Mouse (Mus musculus): ENCODE data around the gene Lipe.
"Not testable (repeated sequence)": the region's sequence is repeated elsewhere in the genome, so short reads cannot be mapped to it uniquely, and the experiment has no call there.

Gene Lipe

DNA sequence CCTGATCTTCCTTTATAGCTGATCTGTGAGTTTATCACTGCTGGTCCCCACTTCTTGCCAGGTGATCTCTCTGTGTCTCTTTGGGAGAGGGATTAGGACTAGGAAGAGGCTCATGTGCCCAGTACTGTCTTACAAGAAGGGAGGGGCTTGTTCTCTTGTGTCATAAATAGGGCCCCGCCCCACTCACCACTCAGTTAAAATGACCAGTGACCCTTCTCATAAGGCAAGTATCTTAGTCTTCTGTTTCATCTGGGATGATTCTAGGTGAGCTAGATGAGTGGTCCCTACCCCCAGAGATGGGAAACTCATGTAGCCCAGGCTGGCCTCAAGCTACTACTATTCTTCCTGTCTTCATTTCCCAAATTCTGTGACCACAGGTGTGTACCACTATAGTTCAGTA, at the start of gene Lipe:
Lipe (minus strand) TSS at position 101 of the 400 bp plus-strand sequence.
- DNase-seq = no peak

DNA sequence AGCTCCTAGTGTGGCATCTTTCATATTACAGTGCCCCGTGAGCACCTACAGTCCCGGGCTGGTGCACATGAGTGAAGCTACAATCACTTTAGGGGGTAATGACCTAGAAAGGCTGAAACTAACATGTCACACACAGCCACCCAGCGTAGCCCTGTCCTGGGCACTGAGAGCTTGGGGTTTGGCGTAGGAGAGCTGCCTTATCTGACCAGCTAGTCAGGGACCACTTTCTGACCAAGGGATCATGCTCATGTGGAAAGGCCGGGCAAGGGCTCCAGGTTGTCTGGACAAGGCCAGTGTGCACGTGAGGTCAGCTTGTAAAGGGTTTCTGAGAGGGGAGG, 42.3 kb upstream of the Lipe start:
- peak; percentile 27 for DNase-seq

DNA sequence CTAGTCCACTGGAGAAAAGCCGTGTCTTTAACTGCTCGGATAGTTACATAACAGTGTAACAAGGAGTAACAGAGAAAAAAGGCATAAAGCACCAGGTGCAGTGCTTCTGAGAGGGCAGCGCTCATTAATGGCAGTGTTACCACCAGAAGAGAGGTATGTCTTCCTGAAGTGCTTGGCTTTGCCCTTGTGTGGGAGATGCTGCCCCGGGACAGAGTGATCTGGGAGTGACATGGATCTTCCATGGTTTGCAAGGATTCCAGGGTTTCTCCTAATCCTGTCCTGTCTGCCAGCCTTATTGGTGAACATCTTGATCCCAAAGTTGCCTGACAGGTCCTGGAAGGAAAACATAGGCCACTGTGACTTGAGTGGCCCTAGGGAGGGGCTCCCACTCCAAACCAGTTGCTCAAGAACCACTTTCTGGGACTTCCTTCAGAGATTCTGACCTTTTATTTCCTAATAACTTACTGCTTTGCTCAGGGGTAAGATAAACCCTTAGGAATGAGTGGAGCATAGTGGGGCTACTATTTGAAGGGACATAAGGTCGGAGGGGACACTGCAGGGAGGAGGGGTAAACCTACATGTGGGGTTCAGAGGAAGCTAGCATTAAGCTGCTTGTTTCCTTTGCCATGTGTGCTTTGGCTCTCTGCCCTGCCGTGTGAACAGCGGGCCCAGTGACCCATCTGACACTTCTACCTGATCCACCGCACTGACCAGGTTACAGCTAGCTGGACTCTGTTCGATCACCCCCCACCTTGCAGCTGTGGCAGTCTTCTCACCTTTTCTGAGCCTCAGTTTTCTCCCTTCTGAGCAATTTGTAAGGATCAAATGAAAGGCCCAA, 41.7 kb upstream of the Lipe start:
- peak; percentile 47 for DNase-seq

DNA sequence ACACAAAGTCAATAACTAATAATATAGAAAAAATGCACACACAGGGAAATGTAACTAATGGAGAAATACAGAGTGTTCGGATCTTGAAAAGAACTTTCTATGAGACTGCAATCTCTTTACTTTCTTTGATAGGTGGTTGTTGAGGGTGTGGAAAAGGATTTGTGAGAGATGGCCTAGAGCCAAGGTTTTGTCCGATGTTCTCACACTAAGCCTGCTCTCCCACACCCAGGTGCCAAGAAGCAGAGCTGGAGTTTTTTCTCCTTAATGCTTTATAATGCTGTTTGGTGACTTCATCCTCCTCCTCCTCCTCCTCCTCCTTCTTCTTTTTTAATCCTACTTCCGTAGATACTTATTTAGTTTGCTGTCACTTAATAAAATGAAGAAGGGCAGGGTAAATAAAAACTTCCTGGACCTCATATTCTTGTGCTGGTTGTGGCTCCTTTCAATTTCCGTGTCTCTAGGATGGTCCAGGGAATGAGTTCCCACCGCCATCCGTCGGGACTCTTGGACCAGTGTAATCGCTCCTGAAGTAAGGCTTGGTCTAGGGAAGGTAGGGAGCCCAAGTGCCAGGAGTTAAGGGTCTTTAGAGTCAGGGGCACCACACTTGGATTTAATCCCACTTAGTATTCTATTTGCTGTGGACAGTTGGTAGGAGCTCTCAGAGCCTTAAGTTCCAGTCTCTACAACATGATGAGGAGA, 40.8 kb upstream of the Lipe start:
- no peak for DNase-seq

DNA sequence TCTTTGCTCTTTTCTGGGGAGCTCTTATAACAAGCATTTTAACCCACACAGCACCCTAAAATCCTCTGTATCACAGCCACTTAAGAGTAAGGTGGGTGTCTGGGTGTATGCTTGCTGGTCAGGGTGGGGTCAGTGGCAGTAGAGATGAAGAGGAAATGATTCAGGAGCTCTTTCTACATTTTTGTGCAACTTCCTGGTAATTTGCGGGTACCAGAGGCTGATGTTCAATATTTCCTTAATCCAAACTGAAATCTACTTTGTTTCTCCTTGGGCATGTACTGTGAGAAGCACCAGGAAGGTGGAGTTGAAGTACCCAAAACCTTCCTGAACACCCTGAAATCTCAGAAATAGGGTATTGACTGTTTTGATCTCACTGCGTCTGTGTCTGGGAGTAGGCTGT, 38.2 kb upstream of the Lipe start:
- DNase-seq = no peak

DNA sequence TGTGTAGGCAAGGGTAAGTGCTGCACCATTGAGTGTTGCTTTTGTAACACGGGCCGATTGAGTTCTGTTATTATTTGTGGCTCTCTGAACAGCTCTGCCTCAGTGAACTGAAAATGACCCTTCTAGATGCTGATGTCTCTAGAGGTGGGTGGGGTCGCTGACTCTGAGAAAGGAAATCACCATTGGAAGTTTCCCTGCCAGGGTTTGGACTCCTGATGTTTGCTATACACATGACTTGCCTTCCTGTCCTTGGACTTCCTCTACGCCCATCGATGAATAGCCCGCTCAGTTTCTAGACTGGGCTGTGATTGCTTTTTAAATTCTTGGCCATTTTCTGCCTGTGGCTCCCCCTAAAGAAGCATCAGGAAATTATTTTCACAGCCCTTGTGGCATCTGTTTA, 37.7 kb upstream of the Lipe start:
- DNase-seq = no peak

DNA sequence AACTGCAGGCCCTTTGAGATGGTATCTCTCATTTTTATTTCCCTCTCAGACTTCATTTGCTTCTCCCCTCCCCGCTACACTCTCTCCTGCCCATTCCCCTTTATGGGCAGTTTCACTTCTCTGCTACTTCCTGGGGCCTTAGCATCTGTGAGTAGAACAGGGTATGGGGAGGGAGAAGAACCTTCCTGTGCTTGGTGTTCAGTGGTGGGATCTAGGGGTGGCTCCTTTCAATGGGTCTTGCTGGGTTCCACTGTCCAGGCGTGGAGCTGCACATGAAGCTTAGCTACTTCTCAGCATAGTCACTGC, 37.0 kb upstream of the Lipe start:
- no peak for DNase-seq

DNA sequence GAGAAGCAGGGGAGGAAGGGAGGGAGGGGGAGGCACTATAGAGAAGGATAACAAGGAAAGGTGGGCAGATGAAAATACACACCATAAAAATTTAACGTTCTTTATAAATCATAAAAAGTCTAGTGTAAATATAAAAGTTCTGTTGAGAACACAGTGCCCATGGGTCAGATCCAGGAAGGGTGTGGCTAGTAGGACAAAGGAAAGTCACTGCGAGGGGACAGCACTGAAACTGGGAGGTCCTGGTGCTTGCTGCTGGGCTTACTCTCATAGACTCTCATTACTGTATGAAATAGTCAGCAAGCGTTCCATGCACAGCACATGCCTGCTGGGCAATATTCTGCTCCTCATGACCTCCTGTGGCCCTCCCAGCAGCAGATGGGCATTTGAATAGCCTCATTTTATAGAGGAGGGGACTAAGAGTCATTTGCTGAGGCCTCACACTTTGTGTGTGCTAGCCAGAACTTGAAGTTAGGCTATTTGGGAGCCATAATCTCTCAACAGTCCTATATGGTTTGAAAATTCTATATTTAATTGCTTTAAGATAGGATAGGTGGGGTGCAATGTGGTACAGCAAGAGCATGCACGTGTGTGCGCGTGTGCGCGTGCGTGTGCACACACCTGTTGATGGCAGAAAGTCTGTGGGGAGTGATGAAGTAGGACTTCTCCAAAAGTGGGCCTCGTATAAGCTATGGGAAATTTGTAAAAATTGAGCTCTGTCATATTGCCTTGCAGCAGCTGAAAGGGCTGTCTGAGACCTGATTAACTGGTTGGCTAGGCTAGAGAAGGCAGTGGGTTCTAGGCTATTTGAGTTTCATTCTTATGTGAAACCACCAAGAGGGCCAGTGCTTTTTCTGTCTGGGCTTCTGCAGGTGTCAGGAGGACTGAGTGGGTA, 36.4 kb upstream of the Lipe start:
- DNase-seq = no peak

DNA sequence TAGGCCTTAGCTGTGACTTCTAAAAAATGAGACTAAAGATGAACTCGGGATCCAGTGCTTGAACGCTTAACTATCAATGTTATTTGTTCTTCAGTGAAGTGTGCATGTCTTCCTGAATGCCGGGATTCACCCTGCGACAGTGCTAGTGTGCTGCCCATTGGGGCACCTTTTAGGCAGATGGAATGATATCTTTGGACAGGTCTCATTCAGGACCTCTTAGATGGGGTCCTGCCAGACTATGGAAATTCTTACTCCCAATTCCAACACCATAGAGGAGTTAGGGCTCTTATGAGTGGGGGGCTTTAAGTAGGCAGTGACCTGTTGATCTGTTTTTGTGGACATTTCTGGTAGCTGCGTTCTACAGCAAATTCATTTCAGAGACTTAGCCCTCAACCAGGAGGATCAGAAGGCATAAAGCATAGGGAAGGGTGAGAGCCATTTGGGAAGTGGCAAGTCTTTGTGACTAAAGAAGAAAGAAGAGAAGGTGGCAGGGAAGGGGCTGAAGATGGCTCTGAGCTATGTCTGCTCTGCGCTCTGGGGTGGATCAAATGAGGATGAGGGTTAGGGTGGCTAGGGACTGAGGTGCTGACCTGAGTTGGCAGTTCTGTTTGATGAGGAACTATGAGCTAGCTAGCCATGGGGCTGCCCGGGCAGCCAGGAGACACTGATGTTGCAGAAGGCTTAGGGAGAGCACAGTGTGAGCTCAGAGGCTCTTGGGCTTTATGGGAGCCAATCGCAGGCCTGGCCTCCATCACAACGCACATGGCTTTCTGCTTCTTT, 35.5 kb upstream of the Lipe start:
- no peak for DNase-seq

DNA sequence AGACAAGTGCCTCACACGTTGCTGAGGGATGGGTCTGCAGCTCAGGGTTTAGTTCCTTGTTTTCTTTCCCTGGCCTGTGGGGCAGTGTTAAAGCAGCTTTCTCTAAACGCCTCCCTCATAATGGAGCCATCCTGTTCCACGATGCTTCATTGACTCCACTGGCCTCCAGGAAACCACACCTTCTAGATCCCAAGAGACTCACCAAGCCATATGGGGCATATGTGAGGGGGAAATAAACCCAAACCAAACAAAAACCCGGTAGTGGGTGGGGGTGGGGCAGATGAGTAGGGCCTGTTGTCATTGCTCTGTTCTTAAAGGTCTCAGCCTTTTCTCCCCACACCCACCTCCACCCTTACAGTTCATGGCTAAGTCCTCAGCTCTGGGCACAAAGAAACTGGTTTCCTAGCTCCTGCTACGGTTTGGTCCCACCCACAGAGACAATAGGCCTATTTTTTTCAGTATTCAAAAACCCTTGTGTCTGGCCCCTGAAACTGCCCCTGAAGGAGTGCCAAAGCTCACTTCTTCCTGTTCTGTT, 34.6 kb upstream of the Lipe start:
- no peak for DNase-seq

DNA sequence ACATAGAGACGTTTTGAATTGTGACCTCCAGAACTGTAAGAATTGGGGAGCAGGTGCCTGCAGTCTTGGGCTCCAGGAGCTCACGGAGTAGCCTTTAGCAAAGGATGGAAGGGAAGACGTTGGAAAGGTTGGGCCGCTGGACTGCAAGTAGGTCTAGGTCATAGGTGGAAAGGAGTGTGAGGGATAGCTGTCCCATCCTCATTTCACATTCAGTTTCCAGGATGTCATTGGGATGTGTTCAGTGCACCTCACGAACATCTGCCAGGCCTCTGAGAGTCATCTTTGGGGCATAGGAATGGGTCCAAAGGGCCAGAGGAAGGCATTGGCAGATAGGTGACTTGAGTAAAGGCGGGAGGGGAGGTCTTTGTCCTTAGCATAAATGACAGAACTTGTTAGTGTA, 33.9 kb upstream of the Lipe start:
- no peak for DNase-seq

DNA sequence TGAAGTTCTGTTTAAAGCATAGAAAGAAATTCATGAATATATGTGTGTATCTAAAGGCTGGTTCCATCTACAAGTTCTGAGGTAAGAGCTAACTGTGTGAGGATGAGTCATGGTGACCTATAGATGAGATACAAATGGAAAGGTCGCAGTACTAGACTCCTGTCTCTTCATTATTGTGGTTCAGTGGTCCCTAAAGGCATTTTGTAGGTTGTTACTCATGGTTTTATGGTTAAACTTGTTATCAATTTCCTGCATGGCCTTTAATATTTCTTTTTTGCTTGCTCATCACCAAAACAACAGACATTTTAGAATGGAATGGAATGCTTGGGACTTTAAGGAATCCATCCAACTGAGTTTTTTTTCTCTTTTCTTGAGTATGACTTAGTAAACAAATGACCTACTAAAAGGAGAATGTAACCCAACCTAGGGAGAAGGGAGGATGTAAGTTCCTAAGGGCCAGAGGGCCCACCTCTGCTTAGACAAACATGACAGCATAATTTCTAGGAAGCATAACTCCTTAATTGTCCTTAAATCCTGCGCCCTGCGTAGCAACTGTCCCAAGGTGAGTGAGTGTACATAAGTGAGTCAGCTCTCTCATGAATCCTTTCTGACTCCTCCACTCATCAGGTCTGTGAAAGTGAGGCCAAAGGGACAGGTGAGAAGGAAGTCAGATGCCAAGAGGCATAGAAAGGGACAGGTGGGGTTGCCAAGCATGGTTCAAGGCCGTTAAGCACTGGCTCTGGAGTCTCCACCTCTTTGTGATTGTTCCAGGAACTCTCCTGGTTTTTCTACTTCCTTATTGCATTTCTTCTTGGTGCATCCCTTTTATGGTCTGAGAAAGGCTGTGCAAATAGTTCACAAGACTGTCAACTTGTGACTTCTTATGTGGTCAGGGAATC, 31.6 kb upstream of the Lipe start:
- DNase-seq = no peak

DNA sequence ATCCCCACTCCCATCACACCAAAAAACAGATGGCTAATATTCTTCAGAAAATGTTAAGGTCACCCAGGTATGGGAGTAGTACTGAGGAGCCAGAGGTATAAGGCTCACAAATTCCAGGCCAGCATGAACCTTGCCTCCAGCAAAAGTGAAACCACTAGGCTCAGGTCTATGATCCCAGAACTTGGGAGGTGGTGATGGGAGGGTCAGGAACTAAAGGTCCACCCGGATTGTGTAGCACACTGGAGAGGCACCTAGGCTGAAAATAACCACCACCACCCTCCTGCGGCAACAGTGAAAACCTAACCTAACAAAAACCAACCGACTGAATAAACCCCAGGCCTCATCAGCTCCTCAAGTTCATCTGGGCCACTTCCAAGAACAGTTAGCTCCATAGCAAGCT, 29.8 kb upstream of the Lipe start:
- no peak for DNase-seq

DNA sequence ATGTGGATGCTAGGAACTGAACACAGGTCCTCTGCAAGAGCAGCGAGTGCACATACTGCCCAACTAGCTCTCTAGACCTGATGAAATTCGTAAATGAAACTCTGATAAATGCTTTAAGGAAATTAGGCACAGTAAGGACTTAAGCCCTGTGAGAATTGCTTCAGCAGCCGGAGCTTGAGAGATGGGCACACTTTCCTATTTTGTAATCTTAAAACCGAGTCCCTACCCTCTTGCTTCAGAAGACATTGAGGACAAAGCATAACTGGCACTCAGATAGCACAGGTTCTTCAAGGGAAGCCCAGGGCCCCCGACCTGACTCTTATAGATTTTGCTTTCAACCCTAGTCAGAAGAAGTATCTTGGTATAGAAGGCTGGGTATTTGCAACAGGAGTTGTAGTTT, 28.6 kb upstream of the Lipe start:
- no peak for DNase-seq

DNA sequence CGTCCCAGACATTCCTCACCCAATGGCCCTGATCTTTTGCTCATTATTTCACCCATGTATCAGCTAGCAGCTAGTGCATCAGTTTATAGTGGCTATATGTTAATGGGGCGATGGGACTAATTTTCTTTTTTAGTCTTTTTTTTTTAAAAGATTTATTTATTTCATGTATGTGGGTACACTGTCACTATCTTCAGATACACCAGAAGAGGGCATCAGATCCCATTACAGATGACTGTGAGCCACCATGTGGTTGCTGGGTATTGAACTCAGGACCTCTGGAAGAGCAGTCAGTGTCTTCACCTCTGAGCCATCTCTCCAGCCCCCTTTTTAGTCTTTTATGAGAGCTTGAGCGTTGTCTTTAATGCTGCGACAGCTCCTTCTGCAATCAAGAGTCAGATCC, 27.9 kb upstream of the Lipe start:
- DNase-seq = not testable (repeated sequence)

DNA sequence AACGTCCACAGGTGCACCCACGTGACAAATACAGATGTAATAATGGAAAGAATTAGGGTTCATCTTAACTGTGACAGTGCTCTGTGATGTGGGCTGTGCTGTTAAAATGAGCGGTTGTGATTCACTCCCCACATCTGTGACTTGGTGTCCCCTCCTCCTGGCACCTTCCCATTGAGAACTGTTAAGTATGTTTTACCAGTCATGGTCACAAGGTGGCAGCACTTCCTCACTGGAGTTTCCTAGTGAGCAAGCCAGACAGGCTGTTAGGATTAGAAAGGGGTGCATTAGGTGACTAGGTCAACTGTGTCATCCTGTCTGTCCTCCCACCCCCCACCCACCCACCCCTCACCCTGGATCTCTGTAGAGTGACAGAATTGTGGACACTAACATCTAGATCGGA, 25.9 kb upstream of the Lipe start:
- DNase-seq = peak; percentile 84

DNA sequence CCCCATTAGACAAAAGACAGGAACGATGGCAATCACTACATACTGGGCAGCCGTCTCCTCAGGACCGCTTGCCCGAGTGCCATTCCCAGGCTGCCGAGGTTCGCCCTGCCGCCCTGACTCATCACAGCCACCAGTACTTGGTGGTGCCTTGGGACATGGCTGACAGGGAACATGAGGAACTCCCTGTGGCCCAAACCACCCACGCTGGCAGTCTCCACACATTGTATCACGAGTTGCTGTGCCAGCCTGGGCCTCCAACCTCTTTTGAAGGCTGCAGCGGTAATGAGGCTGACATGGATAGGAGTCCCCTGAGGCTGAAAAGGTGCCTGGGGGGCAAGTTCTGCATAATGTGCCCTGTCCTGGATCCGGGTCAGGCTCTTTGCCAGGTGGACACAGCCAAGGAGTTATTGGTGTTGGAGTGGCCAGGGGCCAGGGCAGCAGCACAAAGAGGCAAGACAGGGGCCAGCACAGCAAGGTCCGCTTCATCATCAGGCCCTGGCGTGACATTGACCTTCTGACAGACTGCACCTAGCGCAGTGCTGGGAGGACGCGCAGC, 23.9 kb upstream of the Lipe start:
- no peak for DNase-seq

DNA sequence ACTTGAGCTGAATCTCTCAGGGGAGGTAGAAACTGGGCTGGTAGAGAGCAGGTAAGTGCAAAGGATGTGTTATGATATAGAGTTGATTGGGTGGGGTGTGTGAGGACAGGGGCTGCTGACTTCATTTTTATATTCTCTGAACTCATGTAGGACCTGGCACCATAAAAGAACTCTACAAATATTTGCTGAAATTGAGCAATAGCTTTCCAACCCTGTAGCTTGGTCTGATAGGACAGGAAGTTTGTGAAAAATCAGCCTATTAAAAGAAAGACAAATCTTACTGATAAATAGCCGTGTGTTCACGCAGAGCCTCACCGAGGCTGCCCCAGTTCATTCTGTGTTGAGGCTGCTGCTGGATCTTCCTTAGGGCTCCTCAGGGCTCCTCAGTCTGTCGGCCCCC, 21.4 kb upstream of the Lipe start:
- DNase-seq = no peak

DNA sequence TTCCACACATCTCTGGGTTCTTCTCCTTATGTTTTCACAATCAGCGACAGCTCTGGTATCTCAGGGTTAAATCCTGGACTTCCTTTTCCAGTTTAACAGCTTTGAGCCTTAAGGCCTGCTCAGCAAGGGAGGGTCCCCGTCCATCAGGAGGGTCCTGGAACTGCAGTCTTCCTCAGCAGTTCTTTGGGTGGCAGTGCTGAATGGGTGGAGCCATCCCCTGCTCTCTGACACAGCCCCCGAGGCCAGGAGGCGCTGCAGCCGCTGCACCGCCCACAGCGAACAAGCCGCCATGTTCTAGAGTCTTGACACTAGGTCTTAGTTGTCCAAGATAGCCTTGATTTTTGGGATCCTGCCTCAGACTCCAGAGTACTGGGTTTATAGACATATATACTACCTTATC, 21.0 kb upstream of the Lipe start:
- no peak for DNase-seq

DNA sequence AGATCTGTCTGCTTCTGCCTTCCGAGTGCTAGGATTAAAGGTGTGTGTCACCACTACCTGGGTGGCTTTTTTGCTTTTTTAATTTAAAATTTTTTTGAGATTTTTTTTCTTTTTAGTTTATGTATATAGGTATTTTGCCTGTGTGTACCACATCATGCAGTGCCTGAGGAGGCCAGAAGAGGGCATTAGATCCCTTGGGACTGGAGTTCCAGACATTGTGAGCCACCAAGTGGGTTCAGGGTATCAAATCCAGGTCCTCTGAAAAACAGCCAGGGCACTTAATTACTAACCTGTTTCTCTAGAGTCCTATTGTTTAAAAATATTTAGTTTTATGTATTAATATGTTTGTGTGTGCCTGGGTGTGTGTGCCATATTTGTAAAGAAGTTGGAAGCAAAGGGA, 19.1 kb upstream of the Lipe start:
- DNase-seq = peak; percentile 59

DNA sequence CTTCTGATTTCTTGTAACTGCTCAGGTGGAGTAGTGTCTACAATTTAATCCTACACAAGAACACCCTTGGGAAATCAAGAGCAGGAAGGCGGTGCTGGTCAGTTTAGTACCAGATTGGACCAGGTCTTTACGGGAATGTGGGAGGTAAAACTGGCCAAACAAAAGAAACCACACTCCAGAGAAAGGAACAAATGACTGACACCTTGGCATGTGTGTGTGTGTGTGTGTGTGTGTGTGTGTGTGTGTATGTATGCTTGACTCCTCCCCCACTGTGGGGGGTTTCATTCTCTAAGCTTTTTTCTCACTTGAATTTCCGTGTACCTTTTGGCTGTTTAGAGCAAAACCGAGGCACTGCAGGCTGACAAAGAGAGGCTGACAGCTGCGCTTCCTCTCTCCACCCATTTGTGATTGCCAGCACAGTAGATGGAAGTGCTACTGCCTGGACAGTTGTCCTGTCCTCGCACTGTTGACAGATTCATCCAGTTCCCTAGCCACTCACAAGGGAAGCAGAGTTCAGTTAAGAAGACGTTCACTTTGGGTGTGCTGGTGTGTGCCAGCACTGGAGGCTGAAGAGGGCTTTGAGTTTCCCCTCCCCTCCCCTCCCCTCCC, 14.4 kb upstream of the Lipe start, which contains the start of gene Cxcl17:
Cxcl17 (minus strand) TSS at position 54 of the 609 bp plus-strand sequence.
- DNase-seq = no peak

All from kidney, adult 18-20 months (tissue).